Mouse (Mus musculus) layer of hippocampus, adult 2 months (tissue): ENCODE data around the gene Tyw5. TPM values are rescaled to one million over a fixed set of nuclear protein-coding genes. Genes with fewer than 3 reads are reported as not detected.

Source experiments
- DNase-seq, 2 experiments: peaks; one replicate each; pipeline ENCODE4 v3.0.0; 2022; ENCODE audit warnings: low spot score in 2 of 2
- H3K27ac ChIP-seq: fragments of 200-600 bp; 2 replicates; pipeline ENCODE4 v1.8.1; 2022
- H3K4me3 ChIP-seq: fragments of 200-600 bp; 2 replicates; pipeline ENCODE4 v1.8.1; 2022; ENCODE audit warnings: mild to moderate bottlenecking
- CTCF ChIP-seq: fragments of 200-600 bp; conservative IDR thresholded peaks from 2 replicates; pipeline ENCODE4 v1.8.1; 2022; ENCODE audit warnings: antibody characterized with exemption, mild to moderate bottlenecking, moderate library complexity
- long read RNA-seq, 2 experiments: library from polyadenylated mRNA; stranded (forward); transcript quantifications; one replicate each; pipeline ENCODE4 v2.0.0; 2021; ENCODE audit warnings: borderline mapping rate in 2 of 2
- total RNA-seq, 2 experiments: library from RNA; stranded (reverse); gene quantifications; 2 replicates each; pipeline ENCODE4 v1.2.3; 2021

The Tyw5 gene
- 10 to 100 TPM; 23.8 to 25.9 TPM for total RNA-seq
- long read RNA-seq, experiment 1, partial matches to known transcripts: 0 of 3 reads
- long read RNA-seq, experiment 1, other reads (novel, unspliced or antisense): 2 of 3 reads
- long read RNA-seq, experiment 2, partial matches to known transcripts: 0 of 13 reads
- long read RNA-seq, experiment 2, other reads (novel, unspliced or antisense): 5 of 13 reads

DNA sequence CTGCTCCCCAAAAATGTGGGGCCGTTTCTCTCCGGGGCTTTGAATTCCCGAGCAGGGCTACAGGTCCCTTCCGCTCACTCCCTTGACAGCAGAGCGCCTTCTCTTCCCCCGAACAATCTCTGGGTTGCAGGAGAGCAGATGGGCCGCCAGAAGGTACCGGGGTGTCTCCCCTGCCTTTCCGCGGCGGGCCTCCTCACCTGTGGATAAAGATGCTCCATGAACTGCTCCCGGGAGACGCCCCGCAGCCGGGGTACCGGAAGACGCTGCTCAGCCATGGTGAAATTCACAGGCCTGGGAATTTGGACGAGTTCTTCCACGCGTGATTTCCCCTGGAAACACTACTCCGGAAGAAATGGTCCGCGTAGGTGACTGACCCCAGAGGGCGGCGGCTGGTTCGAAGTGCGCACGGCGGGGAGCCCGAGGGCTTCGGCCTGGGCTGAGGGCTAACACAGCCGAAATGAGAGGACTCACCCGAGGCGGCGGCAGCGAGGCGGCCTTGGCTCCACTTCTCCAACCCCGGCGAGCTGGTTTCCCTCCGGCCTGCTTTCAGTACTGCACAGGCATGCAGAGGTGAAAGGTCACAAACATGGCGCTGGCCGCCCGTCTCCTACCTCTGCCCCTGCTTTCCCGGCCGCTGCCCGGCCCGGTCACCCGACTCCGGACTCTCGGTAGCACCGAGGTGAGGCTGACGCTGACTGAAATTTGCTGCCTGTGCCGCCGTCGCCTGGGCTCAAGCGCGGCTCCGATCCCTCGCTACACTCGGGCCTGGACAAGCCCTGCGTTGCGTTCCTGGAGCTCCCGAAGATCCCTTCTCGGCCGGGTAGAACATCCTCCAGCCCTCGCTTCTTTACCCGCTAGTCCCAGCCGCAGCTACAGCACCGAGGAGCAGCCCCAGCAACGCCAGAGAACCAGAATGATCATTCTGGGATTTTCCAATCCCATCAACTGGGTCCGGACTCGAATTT, at the start of gene Tyw5, which contains the start of gene Maip1:
TSS of gene Tyw5 (minus strand) at position 915 of the 965 bp plus-strand sequence.
TSS of gene Maip1 (plus strand) at position 142 of the 965 bp plus-strand sequence.
- peak; percentile 25; the same call in 1 of the 2 replicates for TF ChIP-seq CTCF
- DNase-seq: peak; percentile 76 to 79
- H3K27ac ChIP-seq: peak within 1 kb of the TSS; percentile 98
- peak within 1 kb of the TSS; percentile 78 for H3K4me3 ChIP-seq

DNA sequence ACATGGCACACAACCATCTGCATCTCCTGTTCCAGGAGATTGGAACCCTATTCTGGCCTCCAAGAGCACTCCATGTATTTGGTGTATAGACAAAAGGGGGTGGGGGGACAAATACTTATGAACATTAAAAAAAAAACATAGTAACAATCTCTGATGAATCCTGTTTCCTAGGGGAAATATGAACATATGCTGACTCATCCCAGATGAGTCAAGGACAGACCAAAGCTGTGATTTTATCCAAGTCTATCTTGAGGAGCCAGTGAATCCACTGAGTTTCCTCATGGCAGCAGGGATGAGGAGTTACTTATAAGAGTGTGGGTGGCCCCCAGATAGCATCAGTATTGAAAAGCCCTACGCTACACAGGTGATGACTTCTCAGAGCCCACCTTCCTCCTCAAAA, 43.3 kb upstream of the Tyw5 start:
- no peak for DNase-seq

GRCm38 (mm10) chr1:57445679-57446078, 38.8 kb upstream of the Tyw5 start:
- H3K4me3 ChIP-seq: no peak overlapping the region
- H3K27ac ChIP-seq: no peak overlapping the region
- no peak for DNase-seq
- TF ChIP-seq CTCF: no peak

More for the DNA sequence above, 43.3 kb upstream of the Tyw5 start:
- Histone ChIP-seq H3K27ac (no peak overlapping the region), H3K4me3 (no peak overlapping the region)
- no peak for TF ChIP-seq CTCF

DNA sequence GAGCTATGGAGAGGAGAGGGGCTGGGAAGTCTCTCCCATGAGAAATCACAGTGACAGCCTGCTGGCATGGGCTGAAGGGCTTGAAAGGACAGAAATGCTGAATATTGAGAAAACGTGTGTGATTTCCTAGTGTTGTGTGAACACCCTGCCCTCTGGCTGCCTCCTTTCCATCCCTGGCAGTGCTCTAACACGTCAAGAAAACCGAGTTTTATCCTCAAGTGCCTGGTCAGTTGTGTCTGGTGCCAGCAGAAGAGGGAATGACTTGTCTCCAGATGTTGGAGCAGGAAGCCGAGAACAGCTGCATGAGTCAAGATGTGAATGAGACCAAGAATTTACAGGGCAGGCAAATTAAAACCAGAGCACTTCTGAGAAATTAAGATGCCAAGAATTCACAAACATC, 33.9 kb upstream of the Tyw5 start:
- no peak for TF ChIP-seq CTCF
- no peak overlapping the region for H3K27ac ChIP-seq
- DNase-seq: no peak
- H3K4me3 ChIP-seq: no peak overlapping the region

GRCm38 (mm10) chr1:57439026-57439425, 32.1 kb upstream of the Tyw5 start:
- no peak for DNase-seq
- Histone ChIP-seq H3K4me3 (no peak overlapping the region), H3K27ac (no peak overlapping the region)
- TF ChIP-seq CTCF: no peak

DNA sequence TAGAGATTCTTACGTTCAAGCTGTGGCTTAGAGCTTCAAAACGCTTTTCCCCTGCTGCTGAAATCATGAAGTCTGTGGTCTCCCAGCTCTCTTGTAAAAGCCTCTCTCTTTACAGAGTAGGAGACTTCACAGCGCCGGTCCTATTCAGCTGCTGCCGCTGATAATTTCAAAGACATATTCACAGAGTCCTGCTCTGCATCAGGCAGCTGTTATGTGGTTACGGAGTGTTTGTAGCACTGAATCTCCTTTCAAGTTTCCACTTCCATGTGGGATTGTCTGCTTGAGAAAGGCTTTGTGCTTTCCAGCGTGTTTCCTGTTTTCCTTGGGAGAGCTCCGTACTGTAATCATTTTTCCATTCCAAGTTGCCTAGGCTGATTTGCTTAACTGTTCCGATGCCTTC, 30.1 kb upstream of the Tyw5 start:
- Histone ChIP-seq H3K27ac (peak overlapping the region; percentile 19), H3K4me3 (peak overlapping the region; percentile 25)
- DNase-seq: peak in 1 of 2 experiments; percentile 9
- no peak for TF ChIP-seq CTCF

DNA sequence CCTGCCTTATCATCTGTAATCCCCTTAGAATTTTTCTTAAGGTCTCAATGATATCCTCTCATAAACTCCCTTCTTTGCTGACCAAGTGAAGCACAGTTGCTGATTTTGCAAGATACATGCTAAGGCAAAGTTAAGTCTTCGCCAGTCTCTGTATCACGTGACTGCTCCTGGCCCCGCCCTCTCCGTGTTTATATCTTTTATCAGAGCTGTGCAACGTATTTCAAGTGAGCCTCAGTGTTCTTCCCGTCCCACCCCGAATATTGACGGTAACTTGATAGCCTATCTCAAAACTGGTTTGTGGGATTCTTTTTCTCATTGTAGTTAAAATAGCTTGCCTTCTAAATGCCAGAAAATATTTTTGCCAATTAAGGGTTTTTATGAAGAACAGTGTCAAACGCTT, 29.5 kb upstream of the Tyw5 start:
- DNase-seq: no peak
- Histone ChIP-seq H3K4me3 (peak overlapping the region; percentile 25), H3K27ac (peak overlapping the region; percentile 19)
- no peak for TF ChIP-seq CTCF

DNA sequence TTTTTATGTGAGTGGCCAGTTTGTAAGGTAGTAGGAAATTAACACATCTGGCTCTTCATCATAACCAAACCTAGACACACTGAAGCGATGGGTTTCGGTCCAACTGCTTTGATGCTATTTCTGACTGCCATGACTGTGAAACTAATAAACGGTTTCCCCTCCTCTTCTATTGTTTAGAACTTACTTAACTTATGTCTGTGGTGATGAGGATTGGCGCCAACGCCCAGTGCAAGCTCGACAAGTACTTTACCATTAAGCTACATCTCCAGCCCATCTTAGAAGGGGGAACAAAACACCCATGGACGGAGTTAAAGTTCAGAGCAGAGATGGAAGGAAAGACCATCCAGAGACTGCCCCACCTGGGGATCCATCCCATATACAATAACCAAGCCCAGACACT, 26.2 kb upstream of the Tyw5 start:
- no peak for DNase-seq
- no peak overlapping the region for H3K27ac ChIP-seq
- no peak for TF ChIP-seq CTCF
- H3K4me3 ChIP-seq: no peak overlapping the region

GRCm38 (mm10) chr1:57429786-57430483, 23.0 kb upstream of the Tyw5 start:
- H3K4me3 ChIP-seq: no peak overlapping the region; the same call in 1 of the 2 replicates
- DNase-seq: no peak
- no peak overlapping the region for H3K27ac ChIP-seq
- TF ChIP-seq CTCF: no peak

GRCm38 (mm10) chr1:57428368-57429308, 21.7 kb upstream of the Tyw5 start:
- H3K27ac ChIP-seq: peak overlapping the region; percentile 46; the same call in 1 of the 2 replicates
- TF ChIP-seq CTCF: peak; percentile 90
- peak; percentile 84 to 93 for DNase-seq
- H3K4me3 ChIP-seq: peak overlapping the region; percentile 52

DNA sequence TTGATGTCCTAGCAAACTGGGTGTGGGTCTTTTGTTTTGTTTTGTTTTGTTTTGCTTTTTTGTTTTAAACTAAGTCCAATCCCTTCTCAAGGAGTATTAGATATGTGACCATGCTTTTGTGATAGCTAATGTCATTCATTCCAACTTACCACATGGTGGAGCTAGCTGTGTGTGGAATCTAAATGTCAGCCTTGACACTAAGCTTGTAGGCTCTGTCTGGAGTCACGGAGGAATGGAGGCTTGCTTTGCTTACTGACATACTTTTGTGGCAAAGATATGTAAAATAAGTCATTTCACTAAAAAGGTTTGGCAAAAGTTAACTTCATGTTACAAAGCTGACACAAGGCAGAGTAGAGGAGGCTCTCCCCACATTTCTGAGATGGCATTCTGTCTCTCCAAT, 16.8 kb upstream of the Tyw5 start:
- TF ChIP-seq CTCF: peak; percentile 78
- peak; percentile 41 to 54 for DNase-seq
- Histone ChIP-seq H3K4me3 (no peak overlapping the region), H3K27ac (no peak overlapping the region)

DNA sequence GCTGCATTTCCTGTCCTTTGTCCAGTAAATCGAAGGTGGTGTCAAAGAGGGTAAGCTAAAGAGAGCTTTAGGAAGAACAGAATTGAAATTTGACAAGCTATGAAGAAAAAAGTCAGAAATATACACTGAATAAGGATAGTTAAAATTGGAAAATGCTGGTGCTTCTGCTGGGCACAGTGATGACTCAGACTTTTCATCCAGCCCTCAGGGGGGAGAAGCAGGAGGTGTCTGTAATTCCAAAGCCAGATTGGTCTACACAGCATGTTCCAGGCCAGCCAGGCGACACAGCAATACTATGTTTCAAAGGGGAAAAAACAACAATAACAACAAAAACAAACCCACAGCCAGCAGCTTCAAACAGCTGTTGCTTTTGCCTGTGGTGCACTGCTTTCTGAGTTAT, 6.5 kb upstream of the Tyw5 start:
- TF ChIP-seq CTCF: no peak
- no peak overlapping the region for H3K4me3 ChIP-seq
- H3K27ac ChIP-seq: no peak overlapping the region
- no peak for DNase-seq
